Mouse (Mus musculus) liver, adult (tissue): ENCODE results near the gene Rnf187.

ENCODE experiments used
- GATA4 ChIP-seq: IDR thresholded peaks from 2 replicates; pipeline ENCODE4 v1.6.1; 2014; ENCODE audit warnings: mild to moderate bottlenecking, low read length; ENCODE audit not compliant: insufficient replicate concordance

Rnf187 gene

DNA sequence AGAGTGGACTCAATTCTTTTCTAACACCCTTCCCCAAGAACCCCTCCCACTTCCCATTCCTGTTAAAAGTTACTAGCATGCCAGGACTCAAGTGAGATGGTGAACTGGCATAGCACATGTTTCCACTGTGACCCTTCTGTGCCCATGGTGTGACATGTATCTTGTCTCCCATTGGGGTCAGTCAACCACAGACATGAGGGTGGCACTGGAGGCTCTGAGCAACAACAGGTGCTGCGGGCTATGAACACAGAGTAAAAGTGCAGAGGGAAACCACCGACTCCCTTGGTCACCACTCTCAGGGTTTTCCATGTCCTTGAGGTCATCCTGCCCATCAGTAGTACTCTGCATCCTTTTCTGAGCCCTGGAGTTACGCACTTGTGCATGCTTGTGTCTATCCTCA lies 33.1 kb upstream of the Rnf187 start:
- TF ChIP-seq GATA4, result no peak

DNA sequence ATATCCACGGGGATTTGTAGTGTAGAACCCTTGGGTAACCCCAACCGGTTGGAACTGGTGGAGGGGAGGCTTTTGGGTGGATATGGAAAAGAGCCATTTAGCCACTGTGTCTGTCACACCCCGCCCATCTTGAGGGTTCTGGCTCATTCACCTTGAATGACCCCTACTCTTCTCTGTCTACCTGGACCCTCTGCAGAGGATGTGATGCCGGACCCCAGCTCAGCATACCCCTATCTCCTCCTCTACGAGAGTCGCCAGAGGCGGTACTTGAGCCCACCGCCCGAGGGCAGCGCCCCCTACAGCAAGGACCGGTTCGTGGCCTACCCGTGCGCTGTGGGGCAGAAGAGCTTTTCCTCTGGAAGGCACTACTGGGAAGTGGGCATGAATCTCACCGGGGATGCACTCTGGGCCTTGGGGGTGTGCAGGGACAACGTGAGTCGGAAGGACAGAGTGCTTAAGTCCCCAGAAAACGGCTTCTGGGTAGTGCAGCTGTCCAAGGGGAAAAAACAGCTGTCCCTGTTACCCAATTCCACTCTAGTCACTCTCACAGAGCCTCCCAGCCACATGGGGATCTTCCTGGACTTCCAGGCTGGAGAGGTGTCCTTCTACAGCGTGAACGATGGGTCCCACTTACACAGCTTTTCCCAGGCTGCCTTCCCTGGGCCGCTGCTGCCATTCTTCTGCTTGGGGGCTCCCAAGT lies 32.3 kb upstream of the Rnf187 start:
- TF ChIP-seq GATA4, result no peak

DNA sequence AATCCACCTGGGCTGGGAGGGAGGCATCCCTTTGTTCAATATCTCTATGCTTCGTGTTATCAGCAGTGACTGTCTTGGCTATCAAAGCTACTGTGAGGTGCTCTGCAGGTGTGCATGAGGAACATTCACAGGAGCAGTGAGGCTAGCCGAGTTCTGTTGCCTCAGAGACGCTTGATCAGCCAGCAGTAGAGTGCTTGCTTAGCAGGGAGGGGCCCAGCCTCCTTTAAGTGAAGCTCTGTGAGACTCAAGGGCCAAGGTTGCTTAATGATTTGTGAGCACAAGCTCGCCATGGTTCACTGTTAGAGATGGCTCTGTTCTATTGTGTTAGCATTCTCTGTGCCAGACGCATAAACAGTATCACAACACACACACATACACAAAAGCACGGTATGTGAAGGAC lies 30.9 kb upstream of the Rnf187 start:
- TF ChIP-seq GATA4, result no peak

DNA sequence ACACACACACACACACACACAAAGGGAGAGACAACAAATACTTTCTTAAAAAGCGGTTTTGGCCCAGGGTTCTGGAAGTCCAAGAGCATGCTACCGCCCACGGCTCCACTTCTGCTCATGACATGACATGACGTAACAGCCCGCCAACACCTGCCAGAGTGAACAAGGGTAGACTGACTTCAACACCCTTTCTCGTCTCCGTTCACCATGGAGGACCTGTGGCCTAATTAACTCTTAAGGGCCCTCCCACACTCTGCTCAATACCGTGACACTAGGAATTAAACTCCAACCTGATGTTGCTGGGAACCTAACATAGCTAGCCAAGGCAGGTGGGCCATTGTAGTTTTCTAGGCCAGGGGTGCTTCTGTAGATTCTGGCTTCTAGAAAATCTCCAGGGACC lies 30.3 kb upstream of the Rnf187 start:
- TF ChIP-seq GATA4, result no peak

DNA sequence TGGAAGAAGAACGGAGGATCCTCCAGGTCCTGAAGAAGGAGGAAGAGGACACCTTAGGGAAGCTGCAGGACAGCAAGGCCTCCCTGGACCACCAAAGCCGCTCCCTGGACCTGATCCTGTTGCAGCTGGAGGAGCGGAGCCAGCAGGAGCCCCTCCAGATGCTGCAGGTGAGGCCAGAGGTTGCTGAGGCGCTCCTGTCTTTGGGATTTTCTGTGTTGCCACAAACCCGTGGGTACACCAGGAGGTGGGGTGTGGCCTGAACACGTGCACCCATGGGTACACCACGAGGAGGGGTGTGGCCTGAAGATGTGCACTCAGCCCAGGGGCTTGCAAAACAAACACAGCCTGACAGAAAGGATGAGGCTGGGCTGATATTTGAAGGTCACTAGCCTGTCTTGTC lies 29.8 kb upstream of the Rnf187 start:
- TF ChIP-seq GATA4, result no peak

DNA sequence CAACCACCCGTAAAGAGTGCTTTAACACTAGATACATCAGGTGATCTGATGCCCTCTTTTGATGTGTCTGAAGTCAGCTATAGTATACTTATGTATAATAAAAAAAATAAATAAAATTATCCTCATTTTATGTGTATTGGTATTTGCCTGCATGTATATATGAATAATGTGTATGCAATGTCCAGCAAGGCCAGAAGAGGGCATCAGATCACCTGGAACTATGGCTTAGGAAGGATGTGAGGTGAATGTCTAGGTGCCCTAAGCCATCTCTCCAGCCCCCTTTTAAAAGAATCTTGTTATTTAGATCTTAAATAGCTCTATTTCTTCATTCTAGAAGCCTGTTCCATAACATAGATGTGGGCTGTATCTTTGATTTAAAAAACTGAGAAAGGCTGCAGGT lies 28.6 kb upstream of the Rnf187 start:
- no peak for TF ChIP-seq GATA4

DNA sequence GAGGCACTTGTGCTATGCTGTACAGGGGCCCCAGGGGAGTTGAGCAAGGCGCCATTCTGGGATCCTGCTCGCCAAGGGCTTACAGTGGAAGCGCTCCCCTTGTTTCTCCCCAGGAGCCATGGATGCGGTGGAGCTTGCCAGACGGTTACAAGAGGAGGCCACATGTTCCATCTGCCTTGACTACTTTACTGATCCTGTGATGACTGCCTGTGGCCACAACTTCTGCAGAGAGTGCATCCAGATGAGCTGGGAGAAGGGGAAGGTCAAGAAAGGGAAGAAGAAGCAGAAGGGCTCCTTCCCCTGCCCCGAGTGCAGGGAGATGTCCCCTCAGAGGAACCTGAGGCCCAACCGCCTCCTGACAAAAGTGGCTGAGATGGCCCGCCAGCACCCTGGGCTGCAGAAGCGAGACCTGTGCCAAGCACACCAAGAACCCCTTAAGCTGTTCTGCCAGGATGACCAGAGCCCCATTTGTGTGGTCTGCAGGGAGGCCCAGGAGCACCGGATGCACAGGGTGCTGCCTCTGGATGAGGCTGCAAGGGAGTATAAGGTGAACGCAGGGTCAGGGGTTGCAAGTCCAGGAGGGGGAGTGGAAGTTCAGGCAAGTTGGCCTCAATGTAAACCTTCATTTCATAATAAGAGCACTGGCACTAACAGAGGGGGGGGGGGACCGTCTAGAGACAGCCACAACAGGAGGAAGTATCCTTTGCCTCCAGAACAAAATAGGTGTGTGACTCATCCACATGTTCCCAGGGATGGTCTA lies 26.5 kb upstream of the Rnf187 start:
- no peak for TF ChIP-seq GATA4

DNA sequence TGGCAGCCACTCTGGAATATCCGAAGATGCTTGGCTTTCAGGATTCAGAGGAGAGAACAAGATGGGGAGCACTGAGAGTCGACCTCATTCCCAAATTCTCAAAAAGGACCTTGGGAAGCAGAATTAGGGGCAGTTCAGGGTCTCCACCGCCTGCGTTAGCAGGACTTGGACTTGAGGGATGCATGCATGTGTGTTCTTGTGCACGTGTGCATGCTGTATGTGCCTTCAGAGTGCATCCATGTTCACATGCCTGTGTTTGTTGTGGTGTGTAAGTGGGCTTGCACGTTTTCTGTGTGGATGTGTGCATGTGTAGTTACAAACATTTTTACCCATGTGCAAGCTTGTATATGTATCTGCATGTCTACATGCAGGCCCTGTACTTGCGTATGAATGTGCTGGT lies 25.5 kb upstream of the Rnf187 start:
- TF ChIP-seq GATA4, result no peak

DNA sequence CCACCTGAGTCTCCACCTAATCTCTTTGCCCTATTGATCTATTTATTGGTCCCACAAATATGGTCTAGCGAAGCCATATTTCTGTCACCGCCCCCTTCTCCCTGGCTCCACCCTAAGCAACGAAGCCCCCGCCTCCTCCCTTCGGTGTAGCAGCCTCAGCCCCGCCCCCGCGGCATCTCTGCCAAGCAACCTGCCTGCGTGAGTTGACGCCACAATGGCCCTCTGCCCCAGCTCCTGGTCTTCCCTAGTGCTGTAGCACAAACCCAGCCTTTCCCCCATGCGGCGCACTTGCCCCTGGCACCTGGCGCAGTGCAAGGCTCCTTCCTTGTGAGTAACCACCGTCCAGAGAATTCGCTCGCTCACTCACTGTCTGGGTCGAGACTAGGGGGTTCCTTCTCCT lies 24.8 kb upstream of the Rnf187 start:
- no peak for TF ChIP-seq GATA4

DNA sequence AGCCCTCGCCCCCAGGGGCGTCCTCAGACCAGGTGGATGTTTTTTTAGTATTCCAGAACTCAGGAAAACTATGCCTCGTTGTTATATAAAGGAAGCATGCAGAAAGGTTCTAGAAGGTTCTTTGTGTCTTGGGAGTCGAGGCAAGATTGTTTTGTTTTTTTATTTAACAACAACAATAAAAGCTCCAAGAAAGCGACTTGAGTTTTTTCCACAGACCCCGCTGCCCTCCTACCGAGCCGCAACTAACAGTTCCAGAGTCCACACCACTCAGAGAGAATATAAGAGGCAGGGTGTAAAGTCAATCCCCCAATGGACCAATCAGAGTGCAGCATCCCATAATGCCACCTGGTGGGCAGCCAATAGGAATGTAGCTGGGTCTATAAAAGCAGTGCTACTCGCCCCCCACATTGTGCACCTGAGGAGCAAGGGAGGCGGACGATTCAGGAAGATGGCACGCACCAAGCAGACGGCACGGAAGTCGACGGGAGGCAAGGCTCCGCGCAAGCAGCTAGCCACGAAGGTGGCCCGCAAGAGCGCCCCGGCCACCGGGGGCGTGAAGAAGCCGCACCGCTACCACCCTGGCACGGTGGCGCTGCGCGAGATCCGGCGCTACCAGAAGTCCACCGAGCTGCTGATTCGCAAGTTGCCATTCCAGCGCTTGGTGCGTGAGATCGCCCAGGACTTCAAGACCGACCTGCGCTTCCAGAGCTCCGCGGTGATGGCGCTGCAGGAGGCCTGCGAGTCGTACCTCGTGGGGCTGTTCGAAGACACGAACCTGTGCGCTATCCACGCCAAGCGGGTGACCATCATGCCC lies 22.9 kb upstream of the Rnf187 start:
- no peak for TF ChIP-seq GATA4

DNA sequence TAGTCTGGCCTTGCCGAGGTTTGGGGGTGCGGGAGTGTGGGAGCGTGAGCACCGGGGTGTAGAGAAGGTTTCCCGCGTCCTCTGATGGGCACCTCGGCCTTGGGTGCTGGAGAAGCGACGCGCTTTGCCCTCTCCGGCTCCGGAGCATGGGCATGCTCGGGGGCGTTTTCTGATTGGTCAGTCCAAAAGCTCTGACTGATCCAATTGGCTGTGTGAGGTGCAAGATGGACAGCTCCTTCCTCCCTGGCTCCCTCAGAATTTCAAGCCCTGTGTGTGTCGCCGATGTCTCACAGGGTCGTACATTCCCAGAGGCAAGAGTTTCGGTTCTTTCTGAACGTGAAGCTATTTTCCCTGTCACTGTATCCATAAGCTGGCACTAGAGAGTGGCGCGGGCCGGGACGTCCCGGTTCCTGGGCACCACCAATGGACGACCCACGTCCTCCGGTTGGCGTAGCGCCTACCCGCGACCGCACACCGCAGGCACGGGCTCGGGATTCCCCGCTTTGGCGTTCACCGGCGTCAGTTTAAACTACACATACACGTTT lies 21.3 kb upstream of the Rnf187 start:
- no peak for TF ChIP-seq GATA4

DNA sequence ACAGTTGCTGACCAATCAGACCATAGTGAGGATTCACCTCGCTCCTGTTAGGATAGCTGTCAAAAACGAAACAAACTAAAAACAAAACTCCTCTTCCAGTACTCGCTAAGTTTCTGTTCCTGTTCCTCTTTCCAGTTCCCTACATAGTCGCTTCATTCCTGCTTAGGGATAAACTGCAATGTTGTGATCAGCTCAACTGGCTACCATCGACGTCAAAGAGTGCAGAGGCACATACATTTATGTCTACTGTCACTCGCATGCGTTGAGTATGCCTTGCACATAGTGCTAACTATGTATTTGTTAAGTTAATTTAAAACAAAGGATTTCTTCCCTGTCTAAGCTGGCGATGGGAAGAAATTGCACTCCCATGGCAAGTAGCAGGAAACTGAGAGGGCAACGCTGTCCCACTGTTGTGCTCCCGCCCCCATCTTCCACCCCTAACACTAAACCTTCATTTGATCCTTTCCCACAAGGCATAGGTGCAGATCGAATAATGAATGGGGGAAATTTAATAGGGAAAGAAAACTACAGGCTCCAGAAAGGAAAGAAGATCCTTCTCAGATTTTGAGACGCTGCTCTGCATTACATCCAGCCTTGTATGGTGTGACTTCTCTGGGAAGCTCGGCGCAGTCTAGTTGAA lies 20.6 kb upstream of the Rnf187 start:
- TF ChIP-seq GATA4, result no peak

DNA sequence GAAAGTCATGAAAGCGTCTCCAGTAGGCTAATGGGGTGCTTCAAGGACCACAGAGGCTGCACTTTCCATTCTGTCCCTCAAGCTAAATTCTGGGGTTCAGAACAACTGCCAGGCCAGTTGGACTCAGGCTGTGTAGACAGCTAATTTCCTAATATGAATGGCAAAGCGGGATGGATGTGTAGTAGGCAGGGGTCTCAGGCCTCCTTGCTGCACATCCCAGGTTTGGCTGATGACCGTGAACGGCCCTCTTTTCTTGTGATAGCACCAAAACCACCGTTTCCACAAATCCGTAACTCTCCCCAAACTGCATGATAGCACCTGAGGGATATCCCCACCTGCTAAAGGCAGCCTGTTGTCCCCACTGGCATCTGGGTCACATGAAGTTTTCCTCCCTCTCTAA lies 19.8 kb upstream of the Rnf187 start:
- TF ChIP-seq GATA4, result no peak

DNA sequence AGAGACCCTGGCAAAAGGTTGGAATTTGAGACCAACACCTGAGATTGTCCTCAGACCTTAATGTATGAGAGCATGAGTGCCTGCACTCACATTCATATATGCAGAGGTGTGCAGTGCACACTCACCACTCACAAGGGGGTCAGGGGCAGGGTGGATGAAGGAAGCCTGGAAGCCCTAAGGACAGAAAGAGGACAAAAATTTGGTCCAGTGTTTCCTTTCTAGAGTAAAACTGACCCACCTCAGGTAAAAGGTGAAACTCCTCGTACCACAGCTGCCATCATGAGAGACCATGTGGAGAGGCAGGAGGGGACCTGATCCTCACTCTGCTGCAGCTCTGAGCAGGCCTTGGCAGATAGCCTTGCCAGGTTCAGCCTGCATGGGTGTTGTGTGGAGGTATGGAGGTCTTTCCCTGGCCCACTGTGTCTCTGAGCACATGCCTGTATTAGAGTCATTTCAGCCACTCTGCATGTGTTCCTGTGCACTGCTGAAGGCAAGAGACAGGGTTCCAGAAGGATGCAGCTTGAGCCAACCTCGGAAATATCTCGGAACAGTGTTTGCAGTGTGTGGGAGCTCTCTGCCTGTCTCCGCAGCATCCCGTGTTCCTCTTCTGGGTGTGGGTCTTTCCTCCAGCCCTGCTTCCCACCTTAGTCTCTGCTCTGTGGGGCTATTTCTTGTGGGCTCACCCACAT lies 18.7 kb upstream of the Rnf187 start:
- no peak for TF ChIP-seq GATA4

DNA sequence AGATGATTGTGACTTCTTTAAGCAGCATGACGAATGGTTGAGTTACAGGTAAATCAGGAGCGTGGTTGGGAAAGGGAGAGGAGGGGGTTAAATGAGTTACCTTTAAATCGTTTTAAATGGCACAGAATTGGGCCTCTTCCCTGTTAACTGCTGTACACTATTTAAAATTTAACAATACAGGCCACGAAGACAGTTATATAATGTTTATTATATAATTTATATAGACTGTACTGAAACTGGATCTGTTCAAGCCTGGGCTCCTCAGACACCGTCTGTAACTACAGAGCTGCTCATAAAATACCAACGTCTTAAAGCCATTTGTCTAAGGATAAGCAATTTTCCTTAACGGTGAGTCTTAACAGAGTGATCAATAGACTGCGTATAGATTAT lies 17.1 kb upstream of the Rnf187 start:
- no peak for TF ChIP-seq GATA4
